Mouse (Mus musculus) thymus, adult 2 months (tissue): ENCODE measurements around the gene Phrf1.

ENCODE experiments used
- CTCF ChIP-seq: fragments of 200-500 bp; IDR thresholded peaks from 2 replicates; pipeline ENCODE4 v1.5.1; 2012; ENCODE audit warnings: mild to moderate bottlenecking, control low read depth, low read length, moderate library complexity, borderline replicate concordance; ENCODE audit not compliant: control insufficient read depth, poor library complexity, insufficient read depth; ENCODE audit errors: extremely low read depth
- POLR2A ChIP-seq: fragments of 200-500 bp; IDR thresholded peaks from 2 replicates; pipeline ENCODE4 v1.6.1; 2012; ENCODE audit warnings: mild to moderate bottlenecking, low read length, control low read depth, moderate library complexity; ENCODE audit not compliant: control insufficient read depth, poor library complexity, insufficient read depth; ENCODE audit errors: extremely low read depth

DNA sequence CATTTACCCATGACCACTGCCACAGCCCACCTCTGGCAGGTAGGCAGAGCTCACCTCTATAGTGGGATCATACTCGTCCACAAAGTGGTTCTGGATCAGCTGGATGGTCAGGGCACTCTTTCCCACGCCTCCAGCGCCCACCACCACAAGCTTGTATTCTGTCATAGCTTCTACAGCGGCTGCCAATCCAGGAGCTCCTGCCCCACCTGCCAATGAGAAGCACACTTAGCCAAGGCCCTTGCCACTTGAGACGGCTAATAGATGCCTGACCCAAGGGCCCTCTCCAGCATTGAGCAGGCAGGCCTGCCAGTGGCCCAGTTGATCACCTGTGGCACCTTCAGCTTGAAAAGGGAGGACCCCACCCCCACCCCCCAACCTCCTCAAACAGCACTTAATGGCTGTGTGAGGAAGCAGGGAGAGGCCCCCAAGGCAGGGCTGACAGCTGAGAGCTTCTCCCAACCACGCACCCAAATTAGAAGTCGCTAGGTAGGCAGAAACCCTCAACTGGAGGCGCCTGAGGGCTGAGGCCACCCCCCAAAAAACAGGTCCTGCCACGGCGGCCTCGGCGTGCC, 35.7 kb upstream of the Phrf1 start:
- TF ChIP-seq CTCF, result no peak
- TF ChIP-seq POLR2A, result no peak
